Mouse (Mus musculus): Measurements from ENCODE around the gene Tmub2.

Gene Tmub2

DNA sequence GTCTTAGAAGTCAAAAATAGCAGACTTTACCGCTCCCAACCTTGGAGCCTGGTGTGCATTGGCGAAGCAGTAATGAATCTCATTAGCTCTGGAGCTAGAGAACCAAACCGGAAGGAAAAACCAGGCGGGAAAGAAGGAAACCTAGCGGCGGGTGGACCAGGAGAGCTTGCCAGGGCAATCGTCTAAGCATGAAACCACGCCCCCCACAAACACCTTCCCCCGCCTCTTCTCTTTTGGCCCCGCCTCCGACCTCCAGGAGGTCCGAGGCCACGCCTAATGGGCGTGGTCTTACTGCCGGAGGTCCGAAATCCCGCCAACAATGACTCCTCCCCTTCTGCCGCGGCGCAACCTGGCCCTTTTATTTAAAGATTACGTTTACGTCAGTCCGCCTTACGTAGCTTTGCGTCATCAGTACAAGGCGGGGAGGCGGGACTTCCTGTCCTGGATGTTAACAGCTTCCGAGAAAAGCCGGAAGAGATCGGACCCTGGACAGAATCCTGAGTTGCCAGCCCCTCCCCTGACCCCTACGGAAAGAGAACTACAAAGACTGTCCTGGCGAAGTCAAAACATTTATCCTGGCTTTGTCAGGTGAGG lies at the start of gene Tmub2:
Gene Tmub2 (plus strand): TSS at position 431 of the 594 bp plus-strand sequence.
- DNase-seq = peak; percentile 95

- no peak for DNase-seq
Measured at GRCm38 (mm10) chr11:102236022-102236421, 48.7 kb upstream of the Tmub2 start.

GRCm38 (mm10) chr11:102240636-102241035 lies 44.1 kb upstream of the Tmub2 start:
- DNase-seq = no peak

- no peak for DNase-seq
Measured at GRCm38 (mm10) chr11:102241246-102241645, 43.5 kb upstream of the Tmub2 start.

DNA sequence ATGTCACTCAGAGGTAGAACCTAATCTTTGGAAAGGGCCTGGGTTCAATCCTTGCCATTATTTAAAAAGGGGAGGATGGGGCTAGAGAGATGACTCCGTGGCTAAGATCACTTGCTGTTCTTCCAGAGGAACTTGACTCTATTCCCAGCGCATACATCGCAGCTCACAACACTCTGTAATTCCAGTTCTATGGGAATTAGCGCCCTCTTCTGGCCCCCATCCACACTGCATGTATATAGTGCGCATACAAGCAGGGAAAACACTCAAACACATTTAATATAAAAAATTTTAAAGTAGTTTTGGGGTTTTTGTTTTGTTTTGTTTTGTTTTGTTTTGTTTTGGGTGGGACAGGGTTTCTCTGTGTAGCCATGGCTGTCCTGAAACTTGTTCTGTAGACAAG lies 42.9 kb upstream of the Tmub2 start:
- DNase-seq = no peak

DNA sequence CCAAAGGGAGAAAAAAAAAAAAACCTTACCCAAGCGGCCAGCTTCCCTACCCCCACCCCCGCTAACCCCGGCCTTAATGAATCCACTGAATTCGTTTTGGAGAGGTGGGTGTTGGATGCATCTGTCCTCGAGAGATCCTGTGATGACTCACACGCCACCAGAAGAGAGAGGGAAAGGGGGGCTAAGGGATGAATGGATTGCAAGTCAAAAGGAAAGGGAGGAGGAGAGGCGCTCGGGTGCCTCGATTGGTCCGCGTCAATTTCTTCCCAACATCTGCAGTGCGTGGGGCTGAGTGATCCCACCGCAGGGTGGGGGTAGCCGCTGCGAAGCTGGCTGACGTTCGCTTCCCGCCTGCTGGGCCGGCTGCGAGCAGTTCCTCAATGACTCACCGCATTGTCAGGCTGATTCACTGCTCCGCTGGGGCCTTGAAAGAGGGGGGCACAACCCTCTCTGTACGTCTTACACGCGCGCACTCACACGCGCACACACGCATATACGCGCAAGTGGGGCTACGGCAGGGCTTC lies 39.7 kb upstream of the Tmub2 start:
- DNase-seq = peak; percentile 65

GRCm38 (mm10) chr11:102245581-102246272 lies 39.0 kb upstream of the Tmub2 start:
- no peak for DNase-seq

GRCm38 (mm10) chr11:102246273-102246635 lies 38.5 kb upstream of the Tmub2 start:
- DNase-seq = no peak

DNA sequence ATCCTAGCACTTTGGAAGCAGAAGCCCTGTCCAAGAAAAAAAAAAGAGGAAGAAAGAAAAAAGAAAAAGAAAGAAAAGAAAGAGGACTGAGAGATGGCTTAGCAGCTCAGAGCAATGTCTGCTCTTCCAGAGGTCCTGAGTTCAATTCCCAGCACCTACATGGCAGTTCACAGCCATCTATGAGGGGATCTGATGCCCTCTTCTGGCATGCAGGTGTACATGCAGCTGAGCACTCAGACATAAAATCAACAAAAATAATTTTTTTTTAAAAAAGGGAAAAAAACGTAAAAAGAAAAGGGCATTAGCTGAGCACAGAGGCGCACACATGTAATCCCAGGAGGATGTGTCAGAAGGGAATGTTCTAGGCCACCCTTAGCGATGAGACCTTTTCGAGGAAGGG lies 37.9 kb upstream of the Tmub2 start:
- DNase-seq = no peak

GRCm38 (mm10) chr11:102248630-102249230 lies 36.0 kb upstream of the Tmub2 start, which contains the start of gene BC030867:
BC030867 (plus strand) TSS chr11:102248882.
- peak; percentile 95 for DNase-seq

DNA sequence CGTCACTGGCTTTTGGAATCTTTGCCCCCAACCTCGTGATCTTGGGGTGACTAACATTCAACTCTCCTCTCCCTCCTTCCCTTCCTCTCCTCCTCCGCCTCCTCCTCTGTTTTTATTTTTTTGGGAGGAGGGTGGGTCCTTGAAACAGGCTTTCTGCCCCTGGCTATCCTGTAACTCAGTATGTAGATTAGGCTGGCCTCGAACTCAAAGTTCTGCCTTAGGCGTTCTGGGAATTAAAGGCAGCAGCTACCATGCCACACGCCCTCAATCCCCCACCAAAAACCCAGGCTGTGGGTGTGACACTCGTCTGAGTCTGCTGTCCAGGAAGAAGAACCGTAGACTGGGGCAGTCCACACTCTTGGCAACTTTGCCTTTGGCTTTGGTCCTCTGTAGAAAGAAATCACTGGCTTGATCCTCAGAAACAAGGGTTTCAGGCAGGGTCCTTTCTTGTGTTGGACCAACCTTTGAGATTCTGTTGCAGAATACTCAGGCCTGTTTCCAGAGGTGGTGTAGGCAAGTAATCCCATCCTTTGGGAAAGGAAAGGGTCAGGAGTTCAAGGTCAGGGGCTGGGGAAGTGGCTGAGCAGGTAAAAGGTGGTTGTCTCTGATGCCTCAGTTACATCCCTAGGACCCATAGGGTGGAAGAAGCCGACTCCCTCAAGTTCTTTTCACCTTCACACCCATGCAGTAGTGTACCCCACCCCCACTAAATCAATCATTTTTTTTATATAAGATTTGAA lies 35.2 kb upstream of the Tmub2 start:
- DNase-seq = no peak

- DNase-seq = no peak
Measured at GRCm38 (mm10) chr11:102257514-102257913, 27.2 kb upstream of the Tmub2 start.

- DNase-seq = no peak
Measured at GRCm38 (mm10) chr11:102258095-102258494, 26.6 kb upstream of the Tmub2 start.

GRCm38 (mm10) chr11:102258521-102258920 lies 26.2 kb upstream of the Tmub2 start:
- no peak for DNase-seq

GRCm38 (mm10) chr11:102263211-102263610 lies 21.5 kb upstream of the Tmub2 start:
- no peak for DNase-seq

DNA sequence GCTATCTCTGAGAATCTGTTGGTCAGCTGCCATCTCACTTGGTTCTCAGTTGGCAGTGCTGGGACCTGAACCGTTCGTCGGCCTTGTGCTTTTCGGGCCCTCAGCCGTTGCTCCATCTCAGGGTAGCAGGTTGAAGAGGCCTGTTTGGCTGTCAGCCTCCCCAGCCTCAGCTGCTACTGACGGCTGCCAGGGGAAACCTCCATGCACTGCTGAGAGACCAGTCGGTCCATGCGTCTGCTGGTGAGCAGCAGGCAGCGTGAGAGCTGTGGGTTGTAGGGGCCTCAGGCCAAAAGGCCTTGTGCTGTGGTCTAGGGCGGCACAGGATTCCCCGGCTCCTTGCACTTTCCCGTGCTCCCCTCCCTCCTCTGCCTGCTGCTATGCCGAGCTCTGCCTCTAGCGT lies 18.9 kb upstream of the Tmub2 start:
- DNase-seq = peak; percentile 38

DNA sequence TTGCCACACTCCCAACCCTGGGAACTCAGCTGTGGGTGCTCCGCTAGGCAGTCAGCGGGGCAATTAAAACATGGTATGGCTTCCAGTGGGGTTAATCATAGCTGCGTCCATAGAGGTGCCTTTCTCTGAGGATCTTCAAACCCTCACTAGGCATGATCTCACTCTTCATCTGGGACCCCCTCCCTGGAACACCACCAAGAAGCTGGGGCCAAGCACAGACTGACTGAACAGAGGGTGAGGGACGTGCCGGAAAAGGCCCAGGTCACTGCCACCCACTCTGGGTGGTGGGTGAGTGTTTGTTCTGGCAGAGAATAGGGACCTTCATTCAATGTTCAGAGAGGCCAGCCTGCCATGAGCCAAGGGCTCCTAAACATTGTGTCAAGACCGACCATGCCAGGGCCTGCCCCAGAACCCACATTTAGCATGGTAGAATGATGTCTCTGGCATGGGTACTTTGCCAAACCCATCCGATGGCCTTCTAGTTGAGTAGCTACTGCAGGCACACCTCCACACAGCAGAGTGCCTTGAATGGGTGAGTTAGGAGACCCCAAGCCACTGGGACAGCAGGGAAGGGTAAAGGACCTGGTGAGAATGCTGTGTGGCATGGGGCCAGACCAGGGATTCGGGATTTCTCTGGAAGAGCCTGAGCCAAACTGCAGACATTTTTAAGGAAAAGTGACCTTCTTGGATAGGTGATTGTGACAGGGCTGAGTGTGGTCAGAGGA lies 17.9 kb upstream of the Tmub2 start:
- no peak for DNase-seq

DNA sequence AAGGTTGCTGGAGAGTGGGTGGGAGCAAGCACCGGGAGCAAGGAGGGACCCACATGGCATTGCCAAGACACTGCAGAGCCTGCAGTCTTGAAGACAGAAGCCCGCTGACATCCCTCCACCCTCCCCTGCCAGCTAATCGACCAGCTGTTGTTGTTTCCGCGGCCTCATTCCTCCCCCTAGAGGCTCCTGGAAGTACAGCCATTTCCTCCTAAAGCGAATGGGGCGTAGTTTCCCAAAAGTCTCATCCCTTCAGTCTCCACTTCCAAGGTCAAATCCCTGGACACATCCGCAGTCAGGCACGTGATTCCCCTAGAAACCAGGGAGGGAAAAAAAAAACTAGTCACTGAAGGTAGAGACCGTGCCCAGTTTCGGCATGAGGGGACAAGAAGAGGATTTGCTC lies 17.3 kb upstream of the Tmub2 start:
- DNase-seq = peak; percentile 71

GRCm38 (mm10) chr11:102268520-102269244 lies 16.0 kb upstream of the Tmub2 start, which contains the start of gene Asb16:
Asb16 (plus strand) TSS chr11:102268743.
- DNase-seq = no peak

GRCm38 (mm10) chr11:102276411-102276915 lies 8.3 kb upstream of the Tmub2 start:
- DNase-seq = peak; percentile 50

GRCm38 (mm10) chr11:102277754-102278153 lies 7.0 kb upstream of the Tmub2 start:
- no peak for DNase-seq

DNA sequence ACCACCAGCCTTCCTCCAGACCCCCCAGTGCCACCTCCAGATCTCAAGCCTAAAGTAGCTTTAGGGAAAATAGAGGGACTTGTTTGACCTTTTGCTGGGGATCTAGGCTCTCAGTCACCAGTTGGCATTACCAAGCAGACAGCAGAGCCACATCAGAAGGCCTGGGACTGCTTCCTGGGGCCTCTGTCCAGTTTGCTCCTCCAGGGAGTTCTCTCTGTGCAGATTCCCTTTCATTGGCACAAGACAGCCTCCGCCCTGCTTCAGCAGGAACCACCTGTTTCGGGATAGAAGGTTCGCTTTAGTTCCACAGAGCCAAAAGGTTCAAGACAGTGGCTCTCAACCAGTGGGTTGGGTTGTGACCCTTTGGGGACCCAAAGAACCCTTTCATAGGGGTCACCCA lies 5.1 kb upstream of the Tmub2 start:
- no peak for DNase-seq

Data from cerebellum, adult 8-10 months (tissue).